Mouse (Mus musculus): ENCODE data around the gene Crebl2. TPM values are rescaled to one million over a fixed set of nuclear protein-coding genes. Genes with fewer than 3 reads are reported as not detected.

Gene Crebl2
- polyA plus RNA-seq, 1 experiment from 2014 or later = 1.1 TPM

DNA sequence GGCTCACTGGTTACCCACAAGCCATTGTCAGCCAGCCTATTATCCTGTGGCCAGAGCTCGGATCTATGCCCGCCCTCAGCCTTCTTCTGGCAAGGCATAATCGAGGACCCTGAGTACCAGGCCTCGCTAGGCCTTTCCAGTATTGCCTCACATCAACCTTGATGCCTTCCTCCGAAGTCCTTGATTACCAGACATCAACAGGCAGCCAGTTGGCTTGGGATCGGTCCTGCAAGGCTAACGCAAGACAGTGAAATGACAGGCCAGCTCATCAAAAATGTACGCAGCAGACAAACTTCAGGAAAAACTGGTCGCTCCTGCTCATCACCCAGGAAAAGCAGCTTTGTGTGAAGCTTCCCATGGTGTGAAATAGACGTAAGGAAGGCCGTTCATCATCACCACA, 22.2 kb upstream of the Crebl2 start:
- Histone ChIP-seq H3K9me3 (replicated peaks; ENCODE audit: control insufficient read depth, low read length) (no peaks in the 10 kb centered on the region), H3K4me3 (ENCODE audit: low read depth, low read length) (no peak overlapping the region), H3K4me2 (ENCODE audit: low read depth, low read length) (no peak overlapping the region), H3K27ac (replicated peaks; ENCODE audit: low read depth, low read length) (no peak overlapping the region), H3K9ac (replicated peaks; ENCODE audit: low read length) (no peak overlapping the region), H3K27me3 (ENCODE audit: control insufficient read depth, insufficient read depth, low read length) (no peaks in the 10 kb centered on the region), H3K4me1 (ENCODE audit: control insufficient read depth, insufficient read depth, low read length) (no peaks in the 10 kb centered on the region), H3K36me3 (replicated peaks; ENCODE audit: control insufficient read depth, insufficient read depth, low read depth, low read length) (no peaks in the 10 kb centered on the region)
- ATAC-seq (replicated peaks; ENCODE audit: insufficient number of reproducible peaks, low FRiP score, low TSS enrichment, low read depth) = no peak
- no peak for DNase-seq (ENCODE audit: low spot score)
- 85% methylated on average over 11 of the region's 11 CpGs for WGBS

DNA sequence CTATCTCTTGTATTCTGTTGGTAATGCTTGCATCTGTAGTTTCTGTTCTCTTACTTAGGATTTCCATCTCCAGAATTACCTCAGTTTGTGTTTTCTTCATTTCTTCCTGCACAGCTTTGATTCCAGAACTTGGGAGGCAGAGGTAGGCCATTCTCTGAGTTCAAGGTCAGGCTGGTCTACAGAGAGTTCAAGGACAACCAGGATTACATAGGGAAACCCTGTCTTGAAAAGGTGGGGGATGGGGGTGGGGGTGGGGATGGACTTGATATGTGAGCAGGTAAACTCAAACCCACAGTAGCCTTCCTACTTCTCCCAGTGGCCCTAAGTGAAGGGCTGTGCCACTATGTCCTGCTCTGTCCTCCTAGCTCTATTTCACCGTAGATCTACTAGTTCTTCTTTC, 16.9 kb upstream of the Crebl2 start:
- H3K27ac ChIP-seq (replicated peaks; ENCODE audit: low read depth, low read length) = no peak overlapping the region
- no peak for DNase-seq (ENCODE audit: low spot score)
- no peaks in the 10 kb centered on the region for H3K9me3 ChIP-seq (replicated peaks; ENCODE audit: control insufficient read depth, low read length)
- no peaks in the 10 kb centered on the region for H3K27me3 ChIP-seq (ENCODE audit: control insufficient read depth, insufficient read depth, low read length)
- 95% methylated on average over 1 of the region's 1 CpGs for whole genome bisulfite sequencing
- H3K9ac ChIP-seq (replicated peaks; ENCODE audit: low read length) = no peak overlapping the region
- no peak overlapping the region for H3K4me3 ChIP-seq (ENCODE audit: low read depth, low read length)
- H3K4me2 ChIP-seq (ENCODE audit: low read depth, low read length) = no peak overlapping the region
- ATAC-seq (replicated peaks; ENCODE audit: insufficient number of reproducible peaks, low FRiP score, low TSS enrichment, low read depth) = no peak
- no peaks in the 10 kb centered on the region for H3K36me3 ChIP-seq (replicated peaks; ENCODE audit: control insufficient read depth, insufficient read depth, low read depth, low read length)
- no peaks in the 10 kb centered on the region for H3K4me1 ChIP-seq (ENCODE audit: control insufficient read depth, insufficient read depth, low read length)

DNA sequence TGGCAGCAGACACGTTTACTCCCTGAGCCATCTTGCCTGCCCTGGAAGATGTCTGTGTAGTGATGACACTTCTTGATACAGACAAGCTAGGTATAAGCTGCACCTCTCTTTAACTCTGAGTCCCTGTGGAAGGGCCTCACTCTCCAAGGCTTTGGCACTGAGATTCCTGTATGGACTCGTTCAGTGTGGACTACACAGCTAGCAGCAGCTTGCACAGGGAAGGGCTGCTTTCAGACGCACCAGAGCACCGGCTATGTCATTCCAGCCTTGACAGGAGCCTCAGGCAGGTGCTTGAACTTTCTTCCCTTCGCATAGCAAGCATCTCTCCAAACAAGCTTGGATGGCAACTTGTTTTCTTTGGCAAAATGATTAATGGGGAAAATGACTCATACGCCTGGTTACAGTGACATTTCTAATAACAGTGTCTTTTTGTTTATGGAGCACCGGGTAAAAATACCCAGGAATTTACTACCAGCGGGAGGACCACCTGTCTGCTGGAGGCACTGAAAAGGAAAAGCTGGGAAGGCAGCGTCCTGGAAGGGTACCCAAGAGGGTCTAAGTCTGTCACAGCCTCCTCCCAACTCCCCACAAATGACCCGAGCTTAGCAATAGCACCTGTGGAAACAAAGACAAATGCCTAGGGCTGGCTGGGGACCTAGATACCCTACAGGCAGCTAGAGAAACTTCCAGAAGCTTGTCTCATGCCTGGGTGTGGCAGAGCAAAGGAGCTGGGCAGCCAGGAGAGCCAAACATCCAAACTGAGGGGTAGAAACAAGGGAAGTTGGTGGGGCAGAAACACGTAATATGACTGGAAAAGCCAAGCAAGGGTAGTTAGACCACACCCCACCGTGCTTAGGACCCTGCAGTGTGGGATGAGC, 12.7 kb upstream of the Crebl2 start:
- no peak overlapping the region for H3K27ac ChIP-seq (replicated peaks; ENCODE audit: low read depth, low read length)
- no peaks in the 10 kb centered on the region for H3K27me3 ChIP-seq (ENCODE audit: control insufficient read depth, insufficient read depth, low read length)
- ATAC-seq (replicated peaks; ENCODE audit: insufficient number of reproducible peaks, low FRiP score, low TSS enrichment, low read depth) (no peak), DNase-seq (ENCODE audit: low spot score) (no peak)
- no peak overlapping the region for H3K4me2 ChIP-seq (ENCODE audit: low read depth, low read length)
- no peak overlapping the region for H3K4me3 ChIP-seq (ENCODE audit: low read depth, low read length)
- H3K9me3 ChIP-seq (replicated peaks; ENCODE audit: control insufficient read depth, low read length) = no peaks in the 10 kb centered on the region
- 63% methylated on average over 12 of the region's 12 CpGs for whole genome bisulfite sequencing
- no peaks in the 10 kb centered on the region for H3K4me1 ChIP-seq (ENCODE audit: control insufficient read depth, insufficient read depth, low read length)
- no peaks in the 10 kb centered on the region for H3K36me3 ChIP-seq (replicated peaks; ENCODE audit: control insufficient read depth, insufficient read depth, low read depth, low read length)
- H3K9ac ChIP-seq (replicated peaks; ENCODE audit: low read length) = no peak overlapping the region

DNA sequence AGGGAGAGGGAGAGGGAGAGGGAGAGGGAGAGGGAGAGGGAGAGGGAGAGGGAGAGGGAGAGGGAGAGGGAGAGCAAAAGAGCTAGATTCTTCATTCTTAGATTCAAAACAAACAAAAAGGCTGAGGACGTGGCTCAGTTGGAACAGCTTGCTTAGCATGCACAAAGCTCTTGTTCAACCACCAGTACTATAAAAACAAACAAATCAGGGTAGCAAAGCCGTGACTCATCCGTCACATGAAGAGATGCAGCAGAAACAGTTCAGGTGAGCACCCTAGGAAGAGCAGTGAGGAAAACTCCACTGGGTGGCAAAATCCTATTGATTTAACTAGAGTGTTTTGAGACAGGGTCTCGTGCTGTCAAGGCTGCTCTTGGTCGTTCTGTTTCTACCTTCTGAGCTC, 10.2 kb upstream of the Crebl2 start:
- H3K36me3 ChIP-seq (replicated peaks; ENCODE audit: control insufficient read depth, insufficient read depth, low read depth, low read length) = no peaks in the 10 kb centered on the region
- H3K27ac ChIP-seq (replicated peaks; ENCODE audit: low read depth, low read length) = no peak overlapping the region
- H3K4me1 ChIP-seq (ENCODE audit: control insufficient read depth, insufficient read depth, low read length) = no peaks in the 10 kb centered on the region
- no peak overlapping the region for H3K4me3 ChIP-seq (ENCODE audit: low read depth, low read length)
- 50% methylated on average over 5 of the region's 5 CpGs for WGBS
- ATAC-seq (replicated peaks; ENCODE audit: insufficient number of reproducible peaks, low FRiP score, low TSS enrichment, low read depth) (no peak), DNase-seq (ENCODE audit: low spot score) (no peak)
- no peaks in the 10 kb centered on the region for H3K9me3 ChIP-seq (replicated peaks; ENCODE audit: control insufficient read depth, low read length)
- H3K27me3 ChIP-seq (ENCODE audit: control insufficient read depth, insufficient read depth, low read length) = no peaks in the 10 kb centered on the region
- H3K4me2 ChIP-seq (ENCODE audit: low read depth, low read length) = no peak overlapping the region
- H3K9ac ChIP-seq (replicated peaks; ENCODE audit: low read length) = no peak overlapping the region

DNA sequence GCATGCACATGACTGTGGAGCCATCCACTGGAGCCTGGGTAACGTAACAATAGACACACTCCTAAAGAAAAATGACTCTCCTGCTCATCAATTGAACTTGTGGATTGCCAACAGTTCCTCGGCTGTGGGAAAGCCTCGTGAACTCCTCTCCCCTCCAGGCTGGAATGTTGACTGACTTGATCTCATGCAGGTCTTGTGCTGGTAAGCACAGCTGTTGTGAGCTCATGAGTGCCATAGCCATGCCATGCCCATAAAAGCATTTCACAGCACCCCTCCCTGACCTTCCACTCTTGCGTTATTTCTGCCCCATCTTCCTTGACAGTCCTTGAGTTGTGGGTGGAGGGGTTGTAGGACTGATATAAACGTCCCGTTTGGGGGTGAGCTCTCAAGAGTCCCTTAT, 9.5 kb upstream of the Crebl2 start:
- 68% methylated on average over 6 of the region's 6 CpGs for WGBS
- Histone ChIP-seq H3K9ac (replicated peaks; ENCODE audit: low read length) (no peak overlapping the region), H3K27ac (replicated peaks; ENCODE audit: low read depth, low read length) (no peak overlapping the region), H3K4me2 (ENCODE audit: low read depth, low read length) (no peak overlapping the region), H3K4me3 (ENCODE audit: low read depth, low read length) (no peak overlapping the region), H3K9me3 (replicated peaks; ENCODE audit: control insufficient read depth, low read length) (no peaks in the 10 kb centered on the region), H3K27me3 (ENCODE audit: control insufficient read depth, insufficient read depth, low read length) (no peaks in the 10 kb centered on the region), H3K36me3 (replicated peaks; ENCODE audit: control insufficient read depth, insufficient read depth, low read depth, low read length) (no peaks in the 10 kb centered on the region), H3K4me1 (ENCODE audit: control insufficient read depth, insufficient read depth, low read length) (no peaks in the 10 kb centered on the region)
- DNase-seq (ENCODE audit: low spot score) = no peak
- ATAC-seq (replicated peaks; ENCODE audit: insufficient number of reproducible peaks, low FRiP score, low TSS enrichment, low read depth) = no peak

DNA sequence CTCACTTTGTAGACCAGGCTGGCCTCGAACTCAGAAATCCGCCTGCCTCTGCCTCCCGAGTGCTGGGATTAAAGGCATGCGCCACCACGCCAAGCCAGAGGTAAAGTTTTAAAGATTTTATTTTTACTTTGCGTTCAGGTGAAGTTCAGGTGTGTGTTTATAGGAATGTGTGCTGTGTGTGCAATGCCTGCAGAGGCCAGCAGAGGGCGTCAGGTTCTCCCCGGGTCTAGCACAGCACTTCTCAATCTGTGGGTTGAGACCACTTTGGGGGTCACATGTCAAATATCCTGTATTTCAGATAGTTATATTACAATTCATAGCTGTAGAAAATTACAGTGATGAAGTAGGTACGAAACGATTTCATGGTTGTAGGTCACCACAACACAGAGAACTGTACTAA, 7.1 kb upstream of the Crebl2 start:
- DNase-seq (ENCODE audit: low spot score) = no peak
- Histone ChIP-seq H3K36me3 (replicated peaks; ENCODE audit: control insufficient read depth, insufficient read depth, low read depth, low read length) (no peaks in the 10 kb centered on the region), H3K27me3 (ENCODE audit: control insufficient read depth, insufficient read depth, low read length) (no peaks in the 10 kb centered on the region), H3K4me2 (ENCODE audit: low read depth, low read length) (no peak overlapping the region), H3K9me3 (replicated peaks; ENCODE audit: control insufficient read depth, low read length) (no peaks in the 10 kb centered on the region), H3K4me1 (ENCODE audit: control insufficient read depth, insufficient read depth, low read length) (no peaks in the 10 kb centered on the region), H3K27ac (replicated peaks; ENCODE audit: low read depth, low read length) (no peak overlapping the region), H3K9ac (replicated peaks; ENCODE audit: low read length) (no peak overlapping the region), H3K4me3 (ENCODE audit: low read depth, low read length) (no peak overlapping the region)
- ATAC-seq (replicated peaks; ENCODE audit: insufficient number of reproducible peaks, low FRiP score, low TSS enrichment, low read depth) = no peak
- WGBS = 64% methylated on average over 10 of the region's 10 CpGs

DNA sequence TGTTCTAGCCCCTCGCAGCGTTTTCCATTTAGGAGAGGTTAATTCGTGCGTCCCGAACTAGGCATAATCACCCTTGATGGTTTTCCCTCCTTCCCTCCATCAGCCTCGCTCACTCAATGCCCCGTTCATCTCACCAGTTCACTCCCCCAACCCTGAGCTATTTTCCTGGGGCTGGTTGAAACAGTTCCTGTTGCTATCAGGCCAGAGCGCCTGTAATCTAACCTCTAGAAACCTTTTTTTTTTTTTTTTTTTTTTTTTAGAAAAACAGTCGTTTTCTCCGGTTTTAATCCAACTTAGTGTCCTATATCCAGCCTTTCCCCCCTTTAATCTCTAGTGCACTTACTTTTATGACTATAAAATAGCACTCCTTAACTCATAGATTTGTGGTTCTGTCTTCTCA, 822 bp downstream of the Crebl2 start:
- no peak for ATAC-seq (replicated peaks; ENCODE audit: insufficient number of reproducible peaks, low FRiP score, low TSS enrichment, low read depth)
- WGBS = 1% methylated on average over 10 of the region's 10 CpGs
- H3K4me2 ChIP-seq (ENCODE audit: low read depth, low read length) = peak overlapping the region; percentile 83
- no peaks in the 10 kb centered on the region for H3K9me3 ChIP-seq (replicated peaks; ENCODE audit: control insufficient read depth, low read length)
- peak overlapping the region; percentile 71 for H3K4me3 ChIP-seq (ENCODE audit: low read depth, low read length)
- DNase-seq (ENCODE audit: low spot score) = no peak
- peak overlapping the region; percentile 56 for H3K9ac ChIP-seq (replicated peaks; ENCODE audit: low read length)
- no peaks in the 10 kb centered on the region for H3K36me3 ChIP-seq (replicated peaks; ENCODE audit: control insufficient read depth, insufficient read depth, low read depth, low read length)
- no peaks in the 10 kb centered on the region for H3K4me1 ChIP-seq (ENCODE audit: control insufficient read depth, insufficient read depth, low read length)
- H3K27ac ChIP-seq (replicated peaks; ENCODE audit: low read depth, low read length) = no peak overlapping the region
- H3K27me3 ChIP-seq (ENCODE audit: control insufficient read depth, insufficient read depth, low read length) = no peaks in the 10 kb centered on the region

DNA sequence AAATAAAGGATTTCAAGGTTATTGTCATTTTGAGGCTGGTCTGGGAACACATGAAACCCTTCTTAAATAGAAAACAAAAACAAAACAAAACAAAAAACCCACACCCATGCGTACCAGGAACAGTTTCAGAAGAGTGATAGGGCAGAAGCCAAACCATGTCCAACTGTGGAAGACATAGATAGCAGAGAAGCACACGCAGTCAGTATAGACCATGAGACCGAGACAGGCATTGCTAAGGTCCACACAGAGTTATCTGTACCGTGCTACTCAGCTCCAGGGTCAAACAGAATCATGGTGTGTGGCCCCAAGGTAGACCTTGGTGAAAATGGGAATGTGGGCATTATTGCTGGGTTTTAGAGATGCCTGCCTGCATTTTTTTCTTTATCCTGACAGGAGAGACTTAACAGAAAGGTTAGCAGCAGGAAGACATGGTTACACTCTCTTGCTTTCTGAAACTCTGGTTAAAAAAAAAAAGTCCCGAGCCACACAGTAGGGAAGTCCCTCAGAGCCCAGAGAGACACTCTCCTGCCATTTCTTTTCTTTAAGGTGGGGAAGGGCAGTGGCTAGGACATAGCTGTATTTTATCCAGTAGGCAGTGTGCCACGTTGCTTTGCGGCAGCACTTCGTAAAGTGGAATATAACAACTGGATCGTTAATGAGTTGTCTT, 4.8 kb downstream of the Crebl2 start:
- Histone ChIP-seq H3K4me1 (ENCODE audit: control insufficient read depth, insufficient read depth, low read length) (no peaks in the 10 kb centered on the region), H3K27ac (replicated peaks; ENCODE audit: low read depth, low read length) (no peak overlapping the region), H3K27me3 (ENCODE audit: control insufficient read depth, insufficient read depth, low read length) (no peaks in the 10 kb centered on the region), H3K36me3 (replicated peaks; ENCODE audit: control insufficient read depth, insufficient read depth, low read depth, low read length) (no peaks in the 10 kb centered on the region), H3K9me3 (replicated peaks; ENCODE audit: control insufficient read depth, low read length) (no peaks in the 10 kb centered on the region), H3K4me2 (ENCODE audit: low read depth, low read length) (no peak overlapping the region), H3K9ac (replicated peaks; ENCODE audit: low read length) (no peak overlapping the region), H3K4me3 (ENCODE audit: low read depth, low read length) (no peak overlapping the region)
- WGBS = 81% methylated on average over 9 of the region's 9 CpGs
- no peak for ATAC-seq (replicated peaks; ENCODE audit: insufficient number of reproducible peaks, low FRiP score, low TSS enrichment, low read depth)
- no peak for DNase-seq (ENCODE audit: low spot score)

Data from embryonic facial prominence, embryonic 11.5 days (tissue).